Comparison of ENCODE assay signal across 10 mouse cellular contexts in genomic region chr3:88533706-88534105, GRCm38 (mm10). TPM values are rescaled to one million over a fixed set of nuclear protein-coding genes. Genes with fewer than 3 reads are reported as not detected.
A peak's percentile ranks its signal among the peaks of the same experiment; 100 is the strongest.
DNase-seq lines count a peak whose midpoint lies in the region; ATAC-seq and TF ChIP-seq lines count a peak whose summit lies in the region.
"Had no signal": no experiment of that assay in that cellular context is flagged by ENCODE, and none has a peak within 500 bp of the region (broad histone marks: within the 10 kb centered on the region; RNA-seq: fewer than 3 reads in every experiment).

No protein-coding gene starts in this region.

- DNase-seq in heart, postnatal 36 days = no peak
- peak; percentile 54 for DNase-seq in embryonic facial prominence, embryonic 14.5 days (ENCODE audit: low spot score)
- no peak for DNase-seq in neural tube, embryonic 11.5 days (ENCODE audit: low spot score)
- DNase-seq in gastrocnemius, adult 2 months = no peak
- DNase-seq in retina, embryonic 14.5 days (ENCODE audit: low spot score) = no peak
- no peak for DNase-seq in adrenal gland, adult 2 months
- DNase-seq: right cerebral cortex, adult 18-20 months had no signal

- H3K4me3 ChIP-seq in heart, embryonic 15.5 days = peak overlapping the region; percentile 94
- peak overlapping the region; percentile 78 for H3K4me3 ChIP-seq in embryonic facial prominence, embryonic 14.5 days (ENCODE audit: low read depth, low read length)
- peak overlapping the region; percentile 76 for H3K4me3 ChIP-seq in intestine, postnatal 0 days (ENCODE audit: low read depth, low read length)
- H3K4me3 ChIP-seq in neural tube, embryonic 11.5 days (ENCODE audit: low read depth, low read length) = peak overlapping the region; percentile 80
- H3K4me3 ChIP-seq in gastrocnemius, adult 2 months = no peak overlapping the region

- intact Hi-C loops in heart, postnatal 36 days (cut with DNase I) = no loop called here
- intact Hi-C loops in gastrocnemius, adult 2 months (cut with DNase I) = no loop called here

- TF ChIP-seq CTCF in intestine, postnatal 0 days (IDR thresholded peaks at IDR 0.05; ENCODE audit: low read depth) = no peak
- TF ChIP-seq CTCF in gastrocnemius, adult 2 months (IDR thresholded peaks at IDR 0.05) = no peak

- H3K36me3 ChIP-seq in heart, embryonic 15.5 days = peaks cover 26% of the 10 kb centered on the region; the same call in 1 of the 2 replicates
- peaks cover 39% of the 10 kb centered on the region for H3K36me3 ChIP-seq in embryonic facial prominence, embryonic 14.5 days (ENCODE audit: control insufficient read depth, insufficient read depth, low read length)
- H3K36me3 ChIP-seq in intestine, postnatal 0 days (ENCODE audit: control insufficient read depth, insufficient read depth) = peaks cover 9% of the 10 kb centered on the region; the same call in 1 of the 2 replicates
- peaks cover 19% of the 10 kb centered on the region for H3K36me3 ChIP-seq in neural tube, embryonic 11.5 days (ENCODE audit: control insufficient read depth, insufficient read depth, low read length)

- H3K27me3 ChIP-seq in heart, embryonic 15.5 days = no peaks in the 10 kb centered on the region
- H3K27me3 ChIP-seq in embryonic facial prominence, embryonic 14.5 days (replicated peaks; ENCODE audit: control insufficient read depth, insufficient read depth, low read length) = no peaks in the 10 kb centered on the region
- no peaks in the 10 kb centered on the region for H3K27me3 ChIP-seq in intestine, postnatal 0 days (replicated peaks; ENCODE audit: control insufficient read depth, insufficient read depth, low read length)
- no peaks in the 10 kb centered on the region for H3K27me3 ChIP-seq in neural tube, embryonic 11.5 days (ENCODE audit: control insufficient read depth, insufficient read depth, low read length)

- peaks cover 71% of the 10 kb centered on the region for H3K4me1 ChIP-seq in heart, embryonic 15.5 days (replicated peaks)
- peaks cover 53% of the 10 kb centered on the region for H3K4me1 ChIP-seq in embryonic facial prominence, embryonic 14.5 days (ENCODE audit: control insufficient read depth, insufficient read depth, low read length)
- peaks cover 3% of the 10 kb centered on the region; the same call in 1 of the 2 replicates for H3K4me1 ChIP-seq in intestine, postnatal 0 days (replicated peaks; ENCODE audit: control insufficient read depth, insufficient read depth, low read length)
- H3K4me1 ChIP-seq in neural tube, embryonic 11.5 days (ENCODE audit: control insufficient read depth, insufficient read depth, low read length) = peaks cover 56% of the 10 kb centered on the region

- peak overlapping the region; percentile 74 for H3K4me2 ChIP-seq in heart, embryonic 15.5 days
- peak overlapping the region; percentile 74 for H3K4me2 ChIP-seq in embryonic facial prominence, embryonic 14.5 days (ENCODE audit: low read depth, low read length)
- peak overlapping the region; percentile 97 for H3K4me2 ChIP-seq in intestine, postnatal 0 days (replicated peaks; ENCODE audit: low read depth)
- H3K4me2 ChIP-seq in neural tube, embryonic 11.5 days (ENCODE audit: low read depth) = peak overlapping the region; percentile 66

- peak overlapping the region; percentile 89 for H3K27ac ChIP-seq in heart, embryonic 15.5 days
- H3K27ac ChIP-seq in embryonic facial prominence, embryonic 14.5 days (replicated peaks; ENCODE audit: low read depth, low read length) = peak overlapping the region; percentile 98
- no peak overlapping the region for H3K27ac ChIP-seq in intestine, postnatal 0 days (ENCODE audit: low read depth, low read length)
- H3K27ac ChIP-seq in neural tube, embryonic 11.5 days (ENCODE audit: low read depth, low read length) = peak overlapping the region; percentile 93
- no peak overlapping the region for H3K27ac ChIP-seq in gastrocnemius, adult 2 months

- no peak for ATAC-seq in heart, embryonic 15.5 days (replicated peaks; ENCODE audit: insufficient number of reproducible peaks, insufficient read depth, low FRiP score, low read depth)
- ATAC-seq in embryonic facial prominence, embryonic 14.5 days (ENCODE audit: low read depth) = no peak
- no peak for ATAC-seq in intestine, postnatal 0 days
- ATAC-seq in neural tube, embryonic 11.5 days (ENCODE audit: insufficient read depth, low FRiP score, low TSS enrichment) = no peak

- H3K9me3 ChIP-seq in heart, embryonic 15.5 days (replicated peaks) = no peaks in the 10 kb centered on the region
- no peaks in the 10 kb centered on the region for H3K9me3 ChIP-seq in embryonic facial prominence, embryonic 14.5 days (ENCODE audit: control insufficient read depth, low read length)
- no peaks in the 10 kb centered on the region for H3K9me3 ChIP-seq in intestine, postnatal 0 days (ENCODE audit: control insufficient read depth)
- H3K9me3 ChIP-seq in neural tube, embryonic 11.5 days (ENCODE audit: control insufficient read depth, low read length) = no peaks in the 10 kb centered on the region

- 9% methylated on average over 4 of the region's 5 CpGs for WGBS in heart, embryonic 15.5 days
- 0% methylated on average over 2 of the region's 5 CpGs for WGBS in embryonic facial prominence, embryonic 14.5 days
- WGBS in intestine, postnatal 0 days = 11% methylated on average over 5 of the region's 5 CpGs
- WGBS in neural tube, embryonic 11.5 days = 3% methylated on average over 4 of the region's 5 CpGs

- H3K9ac ChIP-seq in heart, embryonic 15.5 days = peak overlapping the region; percentile 94
- peak overlapping the region; percentile 98 for H3K9ac ChIP-seq in embryonic facial prominence, embryonic 14.5 days (ENCODE audit: low read depth, low read length)
- H3K9ac ChIP-seq in intestine, postnatal 0 days (ENCODE audit: low read depth, low read length) = no peak overlapping the region
- peak overlapping the region; percentile 97 for H3K9ac ChIP-seq in neural tube, embryonic 11.5 days (ENCODE audit: low read length)

RNA-seq across cellular contexts. Expression of gene Mex3a, which starts 1.5 kb away (rescaled TPM):
- polyA plus RNA-seq in heart, embryonic 15.5 days (2015; fragmentation: Nextera tagmentation; extraction: Ambion mirVana) = 6.5 and 8.0 TPM in 2 replicates
- total RNA-seq in heart, postnatal 36 days (2021) = under 1 TPM; 0.22 to 0.58 TPM
- 21.5 and 24.7 TPM in 2 replicates for polyA plus RNA-seq in embryonic facial prominence, embryonic 14.5 days (2014; fragmentation: Nextera tagmentation; extraction: Ambion mirVana)
- 2.8 TPM in 2 replicates for polyA plus RNA-seq in intestine, postnatal 0 days (2015; fragmentation: Nextera tagmentation; extraction: Ambion mirVana)
- 42.0 and 43.6 TPM in 2 replicates for polyA plus RNA-seq in neural tube, embryonic 11.5 days (2014; fragmentation: Nextera tagmentation; extraction: Ambion mirVana)
- under 1 TPM; 0.15 to 0.20 TPM for total RNA-seq in gastrocnemius, adult 2 months (2021)
- total RNA-seq in adrenal gland, adult 2 months (2021) = 1 to 10 TPM; 2.3 to 3.2 TPM
- polyA plus RNA-seq in adrenal gland, adult 2 months (2012; rRNA removed) = 1.7 and 2.1 TPM in 2 replicates

RNA-seq across cellular contexts. Expression of gene Rab25, which starts 14.4 kb away (rescaled TPM):
- polyA plus RNA-seq in heart, embryonic 15.5 days (2015; fragmentation: Nextera tagmentation; extraction: Ambion mirVana) = 0.92 and 4.0 TPM in 2 replicates
- total RNA-seq in heart, postnatal 36 days (2021) = not detected
- 33.8 and 38.0 TPM in 2 replicates for polyA plus RNA-seq in embryonic facial prominence, embryonic 14.5 days (2014; fragmentation: Nextera tagmentation; extraction: Ambion mirVana)
- polyA plus RNA-seq in intestine, postnatal 0 days (2015; fragmentation: Nextera tagmentation; extraction: Ambion mirVana) = 79.5 and 89.2 TPM in 2 replicates
- 0.70 and 0.78 TPM in 2 replicates for polyA plus RNA-seq in neural tube, embryonic 11.5 days (2014; fragmentation: Nextera tagmentation; extraction: Ambion mirVana)
- total RNA-seq in gastrocnemius, adult 2 months (2021) = not detected
- total RNA-seq in adrenal gland, adult 2 months (2021) = not detected
- polyA plus RNA-seq in adrenal gland, adult 2 months (2012; rRNA removed) = 0.09 and 0.10 TPM in 2 replicates
- total RNA-seq: left cerebral cortex, postnatal 36 days had no signal

RNA-seq across cellular contexts. Expression of gene Lamtor2, which starts 19.2 kb away (rescaled TPM):
- polyA plus RNA-seq in heart, embryonic 15.5 days (2015; fragmentation: Nextera tagmentation; extraction: Ambion mirVana) = 119 and 144 TPM in 2 replicates
- total RNA-seq in heart, postnatal 36 days (2021) = 10 to 100 TPM; 94.6 to 99.1 TPM
- 97.9 and 107 TPM in 2 replicates for polyA plus RNA-seq in embryonic facial prominence, embryonic 14.5 days (2014; fragmentation: Nextera tagmentation; extraction: Ambion mirVana)
- polyA plus RNA-seq in intestine, postnatal 0 days (2015; fragmentation: Nextera tagmentation; extraction: Ambion mirVana) = 171 and 183 TPM in 2 replicates
- 82.1 and 98.4 TPM in 2 replicates for polyA plus RNA-seq in neural tube, embryonic 11.5 days (2014; fragmentation: Nextera tagmentation; extraction: Ambion mirVana)
- total RNA-seq in gastrocnemius, adult 2 months (2021) = 100 to 1,000 TPM in 1 of 2 experiments, 10 to 100 TPM in 1; 70.9 to 104 TPM
- 100 to 1,000 TPM; 153 to 154 TPM for total RNA-seq in adrenal gland, adult 2 months (2021)
- 107 and 117 TPM in 2 replicates for polyA plus RNA-seq in adrenal gland, adult 2 months (2012; rRNA removed)

RNA-seq across cellular contexts. Expression of gene Ubqln4, which starts 19.9 kb away (rescaled TPM):
- 30.0 and 34.9 TPM in 2 replicates for polyA plus RNA-seq in heart, embryonic 15.5 days (2015; fragmentation: Nextera tagmentation; extraction: Ambion mirVana)
- total RNA-seq in heart, postnatal 36 days (2021) = 10 to 100 TPM; 65.0 to 75.6 TPM
- polyA plus RNA-seq in embryonic facial prominence, embryonic 14.5 days (2014; fragmentation: Nextera tagmentation; extraction: Ambion mirVana) = 46.3 and 50.0 TPM in 2 replicates
- polyA plus RNA-seq in intestine, postnatal 0 days (2015; fragmentation: Nextera tagmentation; extraction: Ambion mirVana) = 17.3 and 19.2 TPM in 2 replicates
- 80.2 and 84.0 TPM in 2 replicates for polyA plus RNA-seq in neural tube, embryonic 11.5 days (2014; fragmentation: Nextera tagmentation; extraction: Ambion mirVana)
- total RNA-seq in gastrocnemius, adult 2 months (2021) = 10 to 100 TPM; 78.2 to 90.2 TPM
- total RNA-seq in adrenal gland, adult 2 months (2021) = 100 to 1,000 TPM in 1 of 2 experiments, 10 to 100 TPM in 1; 61.1 to 100 TPM
- 77.9 and 96.2 TPM in 2 replicates for polyA plus RNA-seq in adrenal gland, adult 2 months (2012; rRNA removed)

RNA-seq across cellular contexts. Expression of gene Lmna, which starts 23.9 kb away (rescaled TPM):
- 110 and 131 TPM in 2 replicates for polyA plus RNA-seq in heart, embryonic 15.5 days (2015; fragmentation: Nextera tagmentation; extraction: Ambion mirVana)
- 100 to 1,000 TPM; 121 to 130 TPM for total RNA-seq in heart, postnatal 36 days (2021)
- 426 and 482 TPM in 2 replicates for polyA plus RNA-seq in embryonic facial prominence, embryonic 14.5 days (2014; fragmentation: Nextera tagmentation; extraction: Ambion mirVana)
- polyA plus RNA-seq in intestine, postnatal 0 days (2015; fragmentation: Nextera tagmentation; extraction: Ambion mirVana) = 92.5 and 96.5 TPM in 2 replicates
- polyA plus RNA-seq in neural tube, embryonic 11.5 days (2014; fragmentation: Nextera tagmentation; extraction: Ambion mirVana) = 16.1 and 17.4 TPM in 2 replicates
- total RNA-seq in gastrocnemius, adult 2 months (2021) = 10 to 100 TPM; 67.5 to 82.5 TPM
- total RNA-seq in adrenal gland, adult 2 months (2021) = 100 to 1,000 TPM in 1 of 2 experiments, 10 to 100 TPM in 1; 78.2 to 158 TPM
- 170 and 236 TPM in 2 replicates for polyA plus RNA-seq in adrenal gland, adult 2 months (2012; rRNA removed)

Comparison
In these comparisons a context has a peak if more than half of its experiments do, and no peak if none do; other contexts are left out.
1. H3K27ac ChIP-seq: peak in heart, embryonic 15.5 days (single experiment), embryonic facial prominence, embryonic 14.5 days (single experiment) and neural tube, embryonic 11.5 days (single experiment); none in intestine, postnatal 0 days (single experiment) and gastrocnemius, adult 2 months (single experiment).
2. Peak in every context shown above with its lines, with median percentiles within 50 percentile points of each other: H3K4me2 ChIP-seq.